Mouse (Mus musculus) left cerebral cortex, postnatal 10 days (tissue): ENCODE data around the gene Ranbp10. TPM values are rescaled to one million over a fixed set of nuclear protein-coding genes. Genes with fewer than 3 reads are reported as not detected.

Experiments used
- DNase-seq, 2 experiments: peaks; one replicate each; pipeline ENCODE4 v3.0.0; 2021 to 2022; ENCODE audit warnings: low spot score in 2 of 2, mixed read lengths in 1 of 2; ENCODE audit errors: extremely low spot score in 1 of 2
- intact Hi-C: fragments of 180-260 bp; cut with DNase I; formaldehyde crosslinking; loops from one replicate; pipeline ENCODE4 v1.15.1; 2025
- total RNA-seq, 2 experiments: library from RNA; stranded (reverse); gene quantifications; 2 replicates each; pipeline ENCODE4 v1.2.3; 2021

Ranbp10 gene
- total RNA-seq: 10 to 100 TPM; 23.0 to 23.7 TPM

GRCm38 (mm10) chr8:105826861-105827848 is at the start of gene Ranbp10, which contains the start of gene Tsnaxip1:
Gene Ranbp10, minus strand, starts transcription at chr8:105827350.
Gene Tsnaxip1, plus strand, starts transcription at chr8:105827731.
- intact Hi-C loops: loop anchor here (10.0 kb wide), 1 partner anchor 62 kb away; no protein-coding TSS in a partner anchor
- DNase-seq: peak; percentile 98 to 100

- DNase-seq: no peak
- intact Hi-C loops: no loop called here
Measured at GRCm38 (mm10) chr8:105874301-105874700, 47.2 kb upstream of the Ranbp10 start.

DNA sequence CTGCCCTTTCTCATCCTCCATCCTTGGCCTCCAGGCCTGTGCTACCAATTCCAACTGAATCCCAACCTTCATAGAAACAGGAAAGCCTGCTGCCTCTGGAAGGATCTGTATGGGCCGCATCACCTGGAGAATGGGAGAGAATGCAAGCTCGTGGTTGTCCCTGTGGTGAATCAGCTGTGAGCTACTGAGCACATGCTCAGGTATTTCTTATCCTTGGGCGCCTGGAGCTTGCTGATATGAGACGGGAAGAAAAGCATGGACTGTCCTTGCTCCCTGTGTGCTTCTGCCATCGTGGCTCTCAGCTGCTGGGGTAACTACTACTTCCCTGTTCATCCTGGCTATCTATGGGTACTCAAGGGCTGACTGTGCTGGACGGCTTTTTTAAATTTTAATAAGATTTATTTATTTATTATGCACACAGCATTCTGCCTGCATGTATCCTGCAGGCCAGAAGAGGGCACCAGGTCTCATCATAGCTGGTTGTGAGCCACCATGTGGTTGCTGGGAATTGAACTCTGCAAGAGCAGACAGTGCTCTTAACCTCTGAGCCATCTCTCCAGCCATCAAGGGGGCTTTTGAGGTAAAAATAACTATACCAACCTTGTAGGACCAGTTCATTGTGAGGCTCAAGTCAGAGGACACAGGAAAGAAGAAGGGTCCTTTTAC is 39.3 kb upstream of the Ranbp10 start:
- intact Hi-C loops: no loop called here
- no peak for DNase-seq

DNA sequence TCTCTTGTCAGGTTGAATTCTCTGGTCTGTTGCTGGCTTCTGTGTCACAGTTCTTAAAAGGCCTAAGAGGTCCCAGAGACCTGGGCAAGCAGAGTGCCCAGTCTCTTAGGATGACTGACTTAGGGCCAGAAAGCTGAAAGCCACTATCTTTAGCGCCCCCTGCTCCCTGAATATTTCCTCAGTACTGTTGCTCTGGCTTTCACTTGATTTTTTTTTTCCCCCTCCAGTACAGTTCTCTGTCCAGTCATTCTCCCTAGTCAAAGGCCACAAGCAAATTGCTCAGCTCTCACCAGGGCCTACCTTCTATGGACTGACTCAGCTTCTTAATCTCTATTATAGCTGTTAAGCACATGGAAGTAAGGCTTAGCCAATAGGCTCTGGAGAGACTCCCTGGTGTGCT is 34.8 kb upstream of the Ranbp10 start:
- intact Hi-C loops: no loop called here
- no peak for DNase-seq

GRCm38 (mm10) chr8:105860143-105860981 is 33.2 kb upstream of the Ranbp10 start, which contains the start of gene Nutf2:
Gene Nutf2, plus strand, starts transcription at chr8:105860580.
- DNase-seq: peak; percentile 95 to 97
- intact Hi-C loops: no loop called here

DNA sequence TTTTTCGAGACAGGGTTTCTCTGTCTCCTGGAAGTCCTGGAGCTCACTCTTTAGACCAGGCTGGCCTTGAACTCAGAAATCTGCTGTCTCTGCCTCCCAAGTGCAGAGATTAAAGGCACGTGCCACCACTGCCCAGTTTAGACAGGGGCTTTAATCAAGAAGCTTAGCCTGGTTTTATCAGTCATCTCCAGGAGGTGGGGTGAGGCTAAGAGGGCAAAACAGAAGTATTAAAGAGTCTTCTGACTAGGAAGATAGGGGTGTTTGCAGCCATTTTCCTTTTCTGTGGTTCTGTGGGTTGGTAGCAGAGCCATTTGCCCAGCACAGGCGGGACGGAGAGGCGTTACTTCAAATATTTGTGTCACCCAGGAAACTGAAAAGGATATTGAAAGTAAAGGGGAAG is 32.2 kb upstream of the Ranbp10 start:
- intact Hi-C loops: loop anchor here (10.0 kb wide), 1 partner anchor 75 kb away; the partner anchor contains the start of genes Ctrl and Psmb10
- no peak for DNase-seq

GRCm38 (mm10) chr8:105858495-105858894 is 31.3 kb upstream of the Ranbp10 start:
- no peak for DNase-seq
- intact Hi-C loops: loop anchor here (10.0 kb wide), 1 partner anchor 76 kb away; the partner anchor contains the start of genes Ctrl and Psmb10

DNA sequence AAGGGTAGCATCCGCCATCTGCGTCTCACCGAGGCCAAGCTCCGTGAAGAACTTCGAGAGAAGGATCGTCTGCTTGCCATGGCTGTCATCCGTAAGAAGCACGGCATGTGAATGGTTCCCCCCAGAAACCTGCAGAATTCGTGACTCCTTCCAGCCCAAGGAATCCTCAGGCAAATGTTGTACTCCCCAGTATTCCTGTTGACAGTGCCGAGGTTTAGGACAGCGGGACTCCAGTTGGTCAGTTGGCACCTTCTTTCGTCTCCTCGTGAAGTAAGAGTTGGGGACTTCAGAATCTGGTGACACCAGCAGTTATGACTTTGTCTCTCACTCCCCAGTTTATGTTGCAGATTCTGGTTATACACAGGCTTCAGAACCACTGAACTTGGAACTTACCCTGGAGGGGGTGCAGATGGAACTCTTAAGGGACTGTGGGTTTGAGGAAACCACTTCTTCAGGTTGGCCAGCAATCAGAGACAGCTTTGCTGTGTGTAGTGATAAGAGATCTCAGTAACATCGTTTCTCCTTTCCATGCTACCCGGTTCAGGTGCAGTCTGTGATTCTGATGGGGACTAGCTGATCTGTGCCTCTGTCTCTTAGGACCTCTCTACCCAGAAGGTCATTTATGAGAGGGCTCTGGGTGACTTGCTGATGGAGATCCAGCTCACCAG is 29.2 kb upstream of the Ranbp10 start:
- intact Hi-C loops: loop anchor here (10.0 kb wide), 1 partner anchor 78 kb away; the partner anchor contains the start of genes Ctrl and Psmb10
- no peak for DNase-seq

DNA sequence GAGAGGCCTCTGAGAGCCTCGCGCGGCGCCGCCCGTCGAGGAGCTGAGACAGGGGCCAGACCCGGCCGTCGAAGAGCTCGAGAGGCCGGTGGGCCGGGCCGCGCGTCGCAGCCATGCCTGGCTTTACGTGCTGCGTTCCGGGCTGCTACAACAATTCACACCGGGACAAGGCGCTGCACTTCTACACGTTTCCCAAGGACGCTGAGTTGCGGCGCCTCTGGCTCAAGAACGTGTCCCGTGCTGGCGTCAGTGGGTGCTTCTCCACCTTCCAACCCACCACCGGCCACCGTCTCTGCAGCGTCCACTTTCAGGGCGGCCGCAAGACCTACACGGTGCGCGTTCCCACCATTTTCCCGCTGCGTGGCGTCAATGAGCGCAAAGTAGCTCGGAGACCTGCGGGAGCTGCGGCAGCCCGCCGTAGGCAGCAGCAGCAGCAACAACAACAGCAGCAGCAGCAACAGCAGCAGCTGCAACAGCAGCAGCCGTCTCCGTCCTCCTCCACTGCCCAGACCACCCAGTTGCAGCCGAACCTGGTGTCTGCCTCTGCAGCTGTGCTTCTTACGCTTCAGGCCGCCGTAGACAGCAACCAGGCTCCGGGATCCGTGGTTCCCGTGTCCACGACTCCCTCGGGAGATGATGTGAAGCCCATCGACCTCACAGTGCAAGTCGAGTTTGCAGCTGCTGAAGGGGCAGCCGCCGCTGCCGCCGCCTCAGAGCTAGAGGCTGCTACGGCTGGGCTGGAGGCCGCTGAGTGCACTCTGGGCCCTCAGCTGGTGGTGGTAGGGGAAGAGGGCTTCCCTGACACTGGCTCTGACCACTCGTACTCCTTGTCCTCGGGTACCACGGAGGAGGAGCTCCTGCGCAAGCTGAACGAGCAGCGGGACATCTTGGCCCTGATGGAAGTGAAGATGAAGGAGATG is 28.4 kb upstream of the Ranbp10 start:
- intact Hi-C loops: loop anchor here (10.0 kb wide), 1 partner anchor 79 kb away; the partner anchor contains the start of genes Ctrl and Psmb10
- peak; percentile 36 to 76 for DNase-seq

DNA sequence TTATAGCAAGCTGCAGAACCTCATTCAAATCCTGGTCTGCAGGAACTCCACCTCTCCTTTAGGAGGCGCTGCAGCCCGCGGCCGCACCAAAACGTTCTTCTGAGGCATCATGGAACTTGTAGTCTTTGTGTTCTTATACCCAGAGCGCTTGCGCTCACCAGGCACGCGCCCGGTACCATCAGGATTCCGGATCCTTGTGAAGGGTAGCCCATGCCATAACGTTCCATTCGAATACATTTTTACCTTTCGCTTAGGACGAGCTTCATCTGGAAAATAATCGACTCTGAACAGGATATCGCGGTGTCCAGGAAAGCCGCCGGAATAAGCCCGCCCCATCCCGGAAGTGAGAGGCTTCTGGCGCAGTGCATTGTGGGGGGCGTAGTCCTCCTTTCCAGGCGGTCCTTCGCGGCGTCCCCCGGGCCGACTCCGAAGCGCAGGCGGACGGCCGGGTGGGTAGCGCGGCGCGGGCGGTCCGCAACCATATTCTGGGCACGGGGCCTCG is 27.6 kb upstream of the Ranbp10 start, which contains the start of gene Thap11:
Gene Thap11, plus strand, starts transcription at position 418 of the 502 bp plus-strand sequence.
- intact Hi-C loops: loop anchor here (10.0 kb wide), 1 partner anchor 80 kb away; the partner anchor contains the start of genes Ctrl and Psmb10

DNA sequence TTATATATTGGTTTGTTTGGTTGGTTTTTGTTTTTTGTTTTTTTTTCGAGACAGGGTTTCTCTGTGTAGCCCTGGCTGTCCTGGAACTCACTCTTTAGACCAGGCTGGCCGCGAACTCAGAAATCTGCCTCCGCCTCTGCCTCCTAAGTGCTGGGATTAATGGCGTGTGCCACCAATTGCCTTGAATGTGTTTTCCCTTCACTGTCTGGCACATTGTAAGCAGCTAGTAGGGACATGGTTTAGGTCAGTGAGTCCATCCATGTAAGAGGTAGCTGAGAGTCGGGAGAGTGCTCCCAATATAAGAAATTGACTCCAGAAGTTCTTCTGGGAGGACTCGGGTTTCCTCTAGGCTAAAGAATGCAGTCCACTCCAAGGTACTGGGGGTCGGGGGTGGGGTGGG is 27.2 kb upstream of the Ranbp10 start:
- no peak for DNase-seq
- intact Hi-C loops: loop anchor here (10.0 kb wide), 1 partner anchor 80 kb away; the partner anchor contains the start of genes Ctrl and Psmb10

More for the DNA sequence above, 27.6 kb upstream of the Ranbp10 start, which contains the start of gene Thap11:
- peak; percentile 88 to 96 for DNase-seq

DNA sequence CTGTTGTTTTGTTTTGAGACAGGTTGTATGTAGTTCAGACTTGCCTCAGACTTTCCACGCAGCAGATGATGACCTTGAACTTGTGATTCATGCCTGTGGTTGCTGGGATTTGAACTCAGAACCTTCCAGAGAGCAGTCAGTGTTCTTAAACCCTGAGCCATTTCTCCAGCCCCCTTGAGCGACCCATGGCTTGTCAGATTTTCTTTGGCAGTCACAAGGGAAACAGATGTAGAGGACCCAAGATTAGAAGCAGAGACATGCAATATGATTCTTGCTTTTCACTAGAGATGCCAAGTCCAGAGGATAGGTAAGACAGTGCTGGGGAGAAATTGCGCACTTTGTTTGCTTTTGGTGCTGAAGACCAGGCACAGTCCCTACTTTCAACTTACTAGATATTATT is 26.0 kb upstream of the Ranbp10 start, which contains the start of gene Cenpt:
Gene Cenpt, minus strand, starts transcription at position 101 of the 400 bp plus-strand sequence.
- intact Hi-C loops: loop anchor here (10.0 kb wide), 1 partner anchor 82 kb away; the partner anchor contains the start of genes Ctrl and Psmb10
- DNase-seq: no peak

GRCm38 (mm10) chr8:105852146-105852729 is 25.1 kb upstream of the Ranbp10 start:
- DNase-seq: no peak
- intact Hi-C loops: loop anchor here (10.0 kb wide), 1 partner anchor 83 kb away; the partner anchor contains the start of genes Ctrl and Psmb10

- DNase-seq: peak; percentile 91 to 93
- intact Hi-C loops: loop anchor here (10.0 kb wide), 1 partner anchor 83 kb away; the partner anchor contains the start of genes Ctrl and Psmb10
Measured at GRCm38 (mm10) chr8:105851651-105852143, 24.5 kb upstream of the Ranbp10 start.

DNA sequence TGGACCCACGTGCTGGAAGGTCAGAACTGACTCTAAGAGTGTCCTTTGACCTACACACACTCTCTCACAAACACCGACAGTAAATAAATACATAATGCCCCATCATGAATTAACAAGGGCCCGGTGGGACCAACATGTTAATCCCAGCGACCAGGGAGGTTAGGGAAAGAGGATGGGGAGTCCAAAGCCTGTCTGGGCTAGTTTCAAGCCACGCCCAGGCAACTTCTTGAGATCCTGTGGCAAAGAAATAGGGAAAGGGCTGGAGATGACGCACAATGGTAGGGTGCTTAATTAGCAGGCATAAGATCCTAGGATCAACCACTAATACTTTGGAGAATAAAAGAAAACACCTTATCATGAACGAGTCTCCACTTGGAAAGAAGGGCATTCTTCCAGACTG is 23.5 kb upstream of the Ranbp10 start:
- no peak for DNase-seq
- intact Hi-C loops: loop anchor here (10.0 kb wide), 1 partner anchor 84 kb away; the partner anchor contains the start of genes Ctrl and Psmb10
